ENCODE assay signal across 22 mouse cellular contexts in genomic region chr10:64049151-64049550, GRCm38 (mm10). TPM values are rescaled to one million over a fixed set of nuclear protein-coding genes. Genes with fewer than 3 reads are reported as not detected.
A peak's percentile ranks its signal among the peaks of the same experiment; 100 is the strongest.
DNase-seq lines count a peak whose midpoint lies in the region; ATAC-seq and TF ChIP-seq lines count a peak whose summit lies in the region.
"Had no signal": no experiment of that assay in that cellular context is flagged by ENCODE, and none has a peak within 500 bp of the region (broad histone marks: within the 10 kb centered on the region; RNA-seq: fewer than 3 reads in every experiment).

No protein-coding gene starts in this region.

- peak; percentile 57 for TF ChIP-seq EP300 in lung, postnatal 0 days (IDR thresholded peaks at IDR 0.05)
- no peak for TF ChIP-seq EP300 in stomach, postnatal 0 days (optimal IDR thresholded peaks at IDR 0.05)

- no peak for DNase-seq in frontal cortex, postnatal 14 days (ENCODE audit: low spot score in 2 of 2)
- peak; percentile 87 for DNase-seq in lung, postnatal 0 days (ENCODE audit: low spot score)
- DNase-seq in lung, adult 2 months, result no peak
- DNase-seq in stomach, postnatal 0 days (ENCODE audit: low spot score), result no peak
- DNase-seq in kidney, adult 18-20 months, result no peak
- DNase-seq: adrenal gland, adult 8-10 months; cerebellum, adult 8-10 months; forebrain, postnatal 0 days; gastrocnemius, postnatal 36 days; kidney, adult 9 months; kidney, postnatal 36 days; layer of hippocampus, adult 9-11 months; right cerebral cortex, postnatal 25 days; thymus, postnatal 4 days had no signal

- no peak overlapping the region for H3K4me3 ChIP-seq in heart, embryonic 16.5 days (ENCODE audit: low read length)
- H3K4me3 ChIP-seq in heart, embryonic 11.5 days (ENCODE audit: low read depth, low read length), result no peak overlapping the region
- no peak overlapping the region for H3K4me3 ChIP-seq in lung, postnatal 0 days (ENCODE audit: low read depth, low read length)
- H3K4me3 ChIP-seq in lung, adult 2 months (replicated peaks; ENCODE audit: extremely low read depth, low read depth, low read length), result no peak overlapping the region
- H3K4me3 ChIP-seq in stomach, postnatal 0 days (ENCODE audit: low read depth, low read length), result no peak overlapping the region
- H3K4me3 ChIP-seq: erythroblast, embryonic 14.5 days; hindbrain, embryonic 10.5 days; limb, embryonic 12.5 days; midbrain, embryonic 12.5 days had no signal

- H3K27ac ChIP-seq in heart, embryonic 16.5 days (ENCODE audit: low read length), result no peak overlapping the region
- H3K27ac ChIP-seq in heart, embryonic 11.5 days (ENCODE audit: low read depth, low read length), result no peak overlapping the region
- H3K27ac ChIP-seq in lung, postnatal 0 days (ENCODE audit: low read length), result no peak overlapping the region
- no peak overlapping the region for H3K27ac ChIP-seq in stomach, postnatal 0 days (replicated peaks)
- H3K27ac ChIP-seq: hindbrain, embryonic 10.5 days; limb, embryonic 12.5 days; liver, embryonic 14.5 days; midbrain, embryonic 12.5 days had no signal

- H3K4me2 ChIP-seq in heart, embryonic 16.5 days (ENCODE audit: low read depth, low read length), result no peak overlapping the region
- H3K4me2 ChIP-seq in heart, embryonic 11.5 days, result no peak overlapping the region
- no peak overlapping the region for H3K4me2 ChIP-seq in lung, postnatal 0 days (replicated peaks; ENCODE audit: low read depth, low read length)
- H3K4me2 ChIP-seq in stomach, postnatal 0 days (replicated peaks; ENCODE audit: low read depth), result no peak overlapping the region
- H3K4me2 ChIP-seq: limb, embryonic 12.5 days; midbrain, embryonic 12.5 days had no signal

- no peak overlapping the region for H3K9ac ChIP-seq in heart, embryonic 16.5 days (ENCODE audit: low read length)
- no peak overlapping the region for H3K9ac ChIP-seq in heart, embryonic 11.5 days (ENCODE audit: low read depth, low read length)
- H3K9ac ChIP-seq in lung, postnatal 0 days (replicated peaks; ENCODE audit: low read depth), result no peak overlapping the region
- no peak overlapping the region for H3K9ac ChIP-seq in stomach, postnatal 0 days (ENCODE audit: low read length)
- H3K9ac ChIP-seq: forebrain, postnatal 0 days; limb, embryonic 12.5 days; liver, embryonic 14.5 days; midbrain, embryonic 12.5 days had no signal

- 35% methylated on average over 6 of the region's 6 CpGs for WGBS in heart, embryonic 16.5 days
- 61% methylated on average over 6 of the region's 6 CpGs for WGBS in heart, embryonic 11.5 days (ENCODE audit: insufficient replicate concordance)
- WGBS in lung, postnatal 0 days, result 36% methylated on average over 6 of the region's 6 CpGs
- WGBS in lung, adult 2 months, result 37% methylated on average over 6 of the region's 6 CpGs
- WGBS in stomach, postnatal 0 days, result 55% methylated on average over 6 of the region's 6 CpGs

- TF ChIP-seq POLR2A in lung, adult 2 months (IDR thresholded peaks at IDR 0.05; ENCODE audit: borderline replicate concordance, extremely low read depth, low read depth, low read length), result no peak

- H3K4me1 ChIP-seq in heart, embryonic 16.5 days (ENCODE audit: control insufficient read depth, insufficient read depth, low read length), result peaks cover 8% of the 10 kb centered on the region
- no peaks in the 10 kb centered on the region for H3K4me1 ChIP-seq in heart, embryonic 11.5 days (ENCODE audit: control insufficient read depth, insufficient read depth, low read length)
- H3K4me1 ChIP-seq in lung, postnatal 0 days (ENCODE audit: insufficient read depth, low read depth, low read length), result no peaks in the 10 kb centered on the region
- no peaks in the 10 kb centered on the region for H3K4me1 ChIP-seq in lung, adult 2 months (ENCODE audit: control insufficient read depth, insufficient read depth, low read length)
- H3K4me1 ChIP-seq in stomach, postnatal 0 days (replicated peaks; ENCODE audit: control insufficient read depth, insufficient read depth), result no peaks in the 10 kb centered on the region
- H3K4me1 ChIP-seq: hindbrain, embryonic 10.5 days; limb, embryonic 12.5 days; midbrain, embryonic 12.5 days had no signal

- H3K36me3 ChIP-seq in heart, embryonic 16.5 days (ENCODE audit: control insufficient read depth, insufficient read depth), result no peaks in the 10 kb centered on the region
- no peaks in the 10 kb centered on the region for H3K36me3 ChIP-seq in heart, embryonic 11.5 days (ENCODE audit: control insufficient read depth, insufficient read depth, low read length)
- H3K36me3 ChIP-seq in lung, postnatal 0 days (ENCODE audit: insufficient read depth, low read length), result no peaks in the 10 kb centered on the region
- H3K36me3 ChIP-seq in stomach, postnatal 0 days (ENCODE audit: control insufficient read depth, insufficient read depth, low read length), result no peaks in the 10 kb centered on the region
- H3K36me3 ChIP-seq: hindbrain, embryonic 10.5 days; limb, embryonic 12.5 days; midbrain, embryonic 12.5 days had no signal

- H3K9me3 ChIP-seq in heart, embryonic 16.5 days (replicated peaks; ENCODE audit: control insufficient read depth, low read length), result no peaks in the 10 kb centered on the region
- no peaks in the 10 kb centered on the region for H3K9me3 ChIP-seq in heart, embryonic 11.5 days (replicated peaks; ENCODE audit: control insufficient read depth, low read length)
- no peaks in the 10 kb centered on the region for H3K9me3 ChIP-seq in lung, postnatal 0 days (ENCODE audit: low read length)
- H3K9me3 ChIP-seq in stomach, postnatal 0 days (ENCODE audit: control insufficient read depth, low read length), result no peaks in the 10 kb centered on the region
- H3K9me3 ChIP-seq: hindbrain, embryonic 10.5 days; limb, embryonic 12.5 days; midbrain, embryonic 12.5 days had no signal

- no peak for TF ChIP-seq CTCF in lung, postnatal 0 days (IDR thresholded peaks at IDR 0.05)
- TF ChIP-seq CTCF in lung, adult 2 months (IDR thresholded peaks at IDR 0.05; ENCODE audit: insufficient read depth, low read length), result no peak
- TF ChIP-seq CTCF in stomach, postnatal 0 days (IDR thresholded peaks at IDR 0.05; ENCODE audit: low read depth), result no peak

- ATAC-seq in frontal cortex, adult (ENCODE audit: low TSS enrichment), result peak; percentile 93
- peak; percentile 67; the same call in 1 of the 2 replicates for ATAC-seq in heart, embryonic 16.5 days (replicated peaks; ENCODE audit: extremely low read depth, insufficient read depth, low FRiP score)
- no peak for ATAC-seq in heart, embryonic 11.5 days (replicated peaks; ENCODE audit: insufficient number of reproducible peaks, low FRiP score, low TSS enrichment)
- ATAC-seq in lung, postnatal 0 days, result peak; percentile 89
- ATAC-seq in stomach, postnatal 0 days (ENCODE audit: low FRiP score, low TSS enrichment), result 0 out of 2 replicates have a peak, but pooled peaks have one; percentile 35
- ATAC-seq: forebrain, postnatal 0 days had no signal

- no peaks in the 10 kb centered on the region for H3K27me3 ChIP-seq in heart, embryonic 16.5 days (ENCODE audit: control insufficient read depth, insufficient read depth, low read length)
- H3K27me3 ChIP-seq in heart, embryonic 11.5 days (ENCODE audit: control insufficient read depth, insufficient read depth, low read length), result no peaks in the 10 kb centered on the region
- no peaks in the 10 kb centered on the region for H3K27me3 ChIP-seq in lung, postnatal 0 days (replicated peaks; ENCODE audit: insufficient read depth, low read length)
- no peaks in the 10 kb centered on the region for H3K27me3 ChIP-seq in stomach, postnatal 0 days (ENCODE audit: control insufficient read depth, insufficient read depth, low read length)
- H3K27me3 ChIP-seq: limb, embryonic 12.5 days; midbrain, embryonic 12.5 days had no signal

RNA-seq across cellular contexts. Expression of gene Lrrtm3, which starts 40.9 kb away (rescaled TPM):
- 1.7 and 2.2 TPM in 2 replicates for polyA plus RNA-seq in heart, embryonic 16.5 days (2015; fragmentation: Nextera tagmentation; extraction: Ambion mirVana)
- 0.83 and 0.86 TPM in 2 replicates for polyA plus RNA-seq in heart, embryonic 11.5 days (2014; fragmentation: Nextera tagmentation; extraction: Ambion mirVana)
- 0.11 and 0.14 TPM in 2 replicates for polyA plus RNA-seq in lung, postnatal 0 days (2015; fragmentation: Nextera tagmentation; extraction: Ambion mirVana)
- 0.11 and 0.24 TPM in 2 replicates for polyA plus RNA-seq in lung, adult 2 months (2012; rRNA removed)
- polyA plus RNA-seq in stomach, postnatal 0 days (2015; fragmentation: Nextera tagmentation; extraction: Ambion mirVana), result 2.3 and 2.7 TPM in 2 replicates
- polyA plus RNA-seq: erythroblast, embryonic 14.5 days had no signal
